Mouse (Mus musculus): Measurements from ENCODE around the gene Vstm2l.

GRCm38 (mm10) chr2:157936676-157937075, 22.2 kb downstream of the Vstm2l start:
- TF ChIP-seq HCFC1 (IDR thresholded peaks at IDR 0.05; ENCODE audit: borderline replicate concordance, insufficient read depth, low read length) (no peak), CHD2 (IDR thresholded peaks at IDR 0.05; ENCODE audit: low read depth, low read length) (no peak)
